Mouse (Mus musculus) forebrain, embryonic 14.5 days (tissue): ENCODE results near the gene Nup205. TPM values are rescaled to one million over a fixed set of nuclear protein-coding genes. Genes with fewer than 3 reads are reported as not detected.
A peak's percentile ranks its signal among the peaks of the same experiment; 100 is the strongest.

ENCODE experiments used
- ATAC-seq: fragments of 200-750 bp; cut with Nextera tagmentation; 2 replicates; pipeline ENCODE4 v1.8.0; 2017; ENCODE audit warnings: mild to moderate bottlenecking, moderate library complexity
- DNase-seq: peaks from one replicate; pipeline ENCODE4 v3.0.0-alpha.2; 2015; ENCODE audit warnings: low spot score
- H3K27ac ChIP-seq: fragments of 300-500 bp; sonication (generic); 2 replicates; pipeline ENCODE4 v1.5.1; 2014; ENCODE audit warnings: low read depth, mild to moderate bottlenecking, control low read depth, low read length, moderate library complexity
- H3K27me3 ChIP-seq: fragments of 300-500 bp; sonication (generic); replicated peaks from 2 replicates; pipeline ENCODE4 v1.6.1; 2014; ENCODE audit warnings: low read length, control low read depth, mixed read lengths; ENCODE audit not compliant: control insufficient read depth, insufficient read depth
- H3K36me3 ChIP-seq: fragments of 300-500 bp; sonication (generic); 2 replicates; pipeline ENCODE4 v1.6.1; 2014; ENCODE audit warnings: low read length, control low read depth; ENCODE audit not compliant: control insufficient read depth, insufficient read depth
- H3K4me1 ChIP-seq: fragments of 300-500 bp; sonication (generic); 2 replicates; pipeline ENCODE4 v1.6.1; 2014; ENCODE audit warnings: antibody characterized with exemption, low read length, control low read depth; ENCODE audit not compliant: control insufficient read depth, insufficient read depth
- H3K4me2 ChIP-seq: fragments of 300-500 bp; sonication (generic); 2 replicates; pipeline ENCODE4 v1.6.1; 2014; ENCODE audit warnings: mild to moderate bottlenecking, control low read depth, low read length
- H3K4me3 ChIP-seq: fragments of 300-500 bp; sonication (generic); 2 replicates; pipeline ENCODE4 v1.5.1; 2014; ENCODE audit warnings: low read depth, low read length, control low read depth
- H3K9ac ChIP-seq: fragments of 300-500 bp; sonication (generic); 2 replicates; pipeline ENCODE4 v1.6.1; 2014; ENCODE audit warnings: mild to moderate bottlenecking, low read length, control low read depth, moderate library complexity
- H3K9me3 ChIP-seq: fragments of 300-500 bp; sonication (generic); replicated peaks from 2 replicates; pipeline ENCODE4 v1.6.1; 2016; ENCODE audit warnings: low read length, control low read depth, mixed read lengths; ENCODE audit not compliant: control insufficient read depth
- WGBS: fragments of 180-500 bp; shearing (Covaris S2); extraction: QIAGEN DNeasy Blood & Tissue Kit; methylation state at CpG from one replicate; pipeline ENCODE4 v1.1.7; 2014; 5-methylcytosine and 5-hydroxymethylcytosine counted together
- polyA plus RNA-seq: library from polyadenylated mRNA; unstranded; fragments of >200 nt; fragmentation: Nextera tagmentation; extraction: Ambion mirVana; gene quantifications from 2 replicates; pipeline ENCODE4 v1.2.1, GENCODE M21; 2014

Gene Nup205
- polyA plus RNA-seq, 1 experiment from 2014 or later = 32.2 TPM

- DNase-seq (no peak), ATAC-seq (no peak)
- Histone ChIP-seq H3K4me1 (peaks cover 4% of the 10 kb centered on the region; the same call in 1 of the 2 replicates), H3K36me3 (no peaks in the 10 kb centered on the region), H3K27ac (no peak overlapping the region), H3K9ac (no peak overlapping the region), H3K4me2 (no peak overlapping the region), H3K27me3 (no peaks in the 10 kb centered on the region), H3K9me3 (no peaks in the 10 kb centered on the region), H3K4me3 (no peak overlapping the region)
- WGBS = 95% methylated on average over 8 of the region's 8 CpGs
Observed at GRCm38 (mm10) chr6:35289676-35290075, 112.5 kb downstream of the Nup205 start.

GRCm38 (mm10) chr6:35294964-35295363 is 117.7 kb downstream of the Nup205 start:
- H3K36me3 ChIP-seq = no peaks in the 10 kb centered on the region
- H3K9me3 ChIP-seq = no peaks in the 10 kb centered on the region
- no peak overlapping the region for H3K4me3 ChIP-seq
- H3K27me3 ChIP-seq = no peaks in the 10 kb centered on the region
- DNase-seq (no peak), ATAC-seq (no peak)
- no peak overlapping the region for H3K9ac ChIP-seq
- WGBS = 96% methylated on average over 2 of the region's 2 CpGs
- no peaks in the 10 kb centered on the region; the same call in 1 of the 2 replicates for H3K4me1 ChIP-seq
- no peak overlapping the region for H3K27ac ChIP-seq
- H3K4me2 ChIP-seq = no peak overlapping the region

GRCm38 (mm10) chr6:35297001-35297400 is 119.8 kb downstream of the Nup205 start:
- no peak overlapping the region for H3K4me3 ChIP-seq
- no peaks in the 10 kb centered on the region; the same call in 1 of the 2 replicates for H3K4me1 ChIP-seq
- H3K9ac ChIP-seq = no peak overlapping the region
- WGBS = 27% methylated on average over 2 of the region's 2 CpGs
- no peaks in the 10 kb centered on the region for H3K27me3 ChIP-seq
- no peak overlapping the region for H3K27ac ChIP-seq
- no peak overlapping the region for H3K4me2 ChIP-seq
- ATAC-seq (peak; percentile 50; the same call in 1 of the 2 replicates), DNase-seq (peak; percentile 33)
- no peaks in the 10 kb centered on the region for H3K36me3 ChIP-seq
- no peaks in the 10 kb centered on the region for H3K9me3 ChIP-seq

Other genes starting within 250 kb of the Nup205 start
- 0.55 and 0.61 TPM in 2 replicates for gene Slc23a4, start 189.0 kb upstream of the Nup205 start, polyA plus RNA-seq
- gene Cnot4, start 43.7 kb upstream of the Nup205 start, polyA plus RNA-seq = 33.3 and 35.2 TPM in 2 replicates
- 2.7 and 4.6 TPM in 2 replicates for gene Slc13a4, start 130.7 kb downstream of the Nup205 start, polyA plus RNA-seq
- 0.66 and 1.5 TPM in 2 replicates for gene Fam180a, start 148.7 kb downstream of the Nup205 start, polyA plus RNA-seq